Mouse (Mus musculus) right cerebral cortex, postnatal 4 days (tissue): ENCODE results near the gene Myadm.
A peak's percentile ranks its signal among the peaks of the same experiment; 100 is the strongest.
"Not testable (repeated sequence)": the region's sequence is repeated elsewhere in the genome, so short reads cannot be mapped to it uniquely, and the experiment has no call there.

ENCODE experiments used
- DNase-seq: peaks from one replicate; pipeline ENCODE4 v3.0.0-alpha.2; 2022

Myadm gene

GRCm38 (mm10) chr7:3288976-3289970 is at the start of gene Myadm, which contains the start of gene Prkcg:
Gene Myadm (plus strand): TSS chr7:3289080.
Gene Prkcg (plus strand): TSS chr7:3289179.
- DNase-seq, result peak; percentile 72

DNA sequence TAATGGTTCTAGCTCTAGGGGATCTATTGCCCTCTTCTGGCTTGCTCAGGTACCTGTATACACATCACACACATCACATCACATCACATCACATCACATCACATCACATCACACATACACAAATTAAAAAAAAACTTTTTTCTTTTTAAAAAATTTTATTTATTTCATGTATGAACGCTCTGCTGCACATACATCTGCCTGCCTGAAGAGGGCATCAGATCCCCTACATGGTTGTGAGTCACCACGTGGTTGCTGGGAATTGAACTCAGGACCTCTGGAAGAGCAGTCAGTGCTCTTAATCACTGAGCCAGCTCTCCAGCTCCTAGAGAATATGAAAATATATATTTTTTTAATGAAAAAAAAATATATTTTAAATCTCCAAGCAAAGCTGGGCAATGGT is 49.7 kb upstream of the Myadm start:
- DNase-seq, result no peak

DNA sequence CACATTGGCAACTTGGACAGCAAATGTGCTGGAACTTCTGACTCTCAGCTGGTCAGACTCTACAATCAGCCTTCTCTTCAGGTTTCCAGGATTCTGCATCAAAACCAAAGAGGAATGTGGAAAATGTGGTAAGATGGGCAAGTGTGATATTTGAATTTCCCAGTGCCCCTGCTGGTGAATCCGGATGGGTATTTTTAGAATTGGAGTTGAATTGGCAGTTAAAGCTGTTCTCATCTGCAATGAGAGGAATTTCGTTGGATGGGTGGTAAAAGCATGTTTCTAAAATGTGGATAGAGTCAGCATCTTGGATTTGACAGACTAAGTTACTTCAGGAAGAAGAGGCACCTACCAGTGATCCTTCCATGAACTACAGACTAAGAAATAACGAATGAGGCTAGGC is 28.2 kb upstream of the Myadm start:
- no peak for DNase-seq

DNA sequence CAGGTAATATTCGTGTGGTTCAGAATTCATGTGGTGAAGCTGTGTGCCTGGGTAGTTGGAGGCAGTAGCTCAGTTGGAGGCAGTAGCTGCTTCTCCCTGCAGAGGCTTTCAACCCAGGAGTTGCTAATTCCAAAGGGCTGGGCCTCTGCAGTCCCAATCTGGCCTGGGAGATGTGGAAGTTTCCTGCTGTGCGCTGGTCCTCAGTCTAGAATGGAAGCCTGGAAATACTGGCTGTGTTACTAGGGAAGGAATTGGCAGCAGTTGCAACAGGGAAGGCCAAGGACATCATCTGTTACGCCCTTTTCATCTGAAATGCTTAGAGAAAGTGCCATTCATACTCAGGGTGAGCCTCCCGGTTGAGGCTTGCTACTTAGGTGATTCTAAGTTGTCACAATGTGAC is 27.4 kb upstream of the Myadm start:
- DNase-seq, result no peak

- peak; percentile 33 for DNase-seq
Measured at GRCm38 (mm10) chr7:3262789-3263188, 26.1 kb upstream of the Myadm start.

GRCm38 (mm10) chr7:3264390-3265022 is 24.4 kb upstream of the Myadm start:
- no peak for DNase-seq

- no peak for DNase-seq
Measured at GRCm38 (mm10) chr7:3265311-3265710, 23.6 kb upstream of the Myadm start.

GRCm38 (mm10) chr7:3267261-3267660 is 21.6 kb upstream of the Myadm start:
- no peak for DNase-seq

DNA sequence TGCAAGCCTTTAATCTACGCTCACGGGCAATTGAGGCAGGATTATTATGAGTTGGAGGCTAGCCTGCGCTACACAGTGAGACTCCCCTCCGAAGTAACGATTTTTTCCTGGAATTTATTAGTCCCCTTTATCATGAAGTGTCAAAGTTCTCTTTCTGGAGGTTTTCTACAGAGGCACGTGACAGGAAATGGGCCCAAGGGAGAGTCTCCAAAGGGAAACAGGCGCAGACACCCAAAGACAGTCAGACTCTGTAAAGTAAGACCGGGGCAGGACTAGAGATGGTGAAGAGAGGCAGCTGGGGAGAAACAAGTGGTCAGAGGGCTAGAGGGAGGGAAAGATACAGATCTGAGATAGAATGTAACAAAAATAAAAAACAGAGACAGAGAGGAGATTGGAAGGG is 21.0 kb upstream of the Myadm start:
- no peak for DNase-seq

DNA sequence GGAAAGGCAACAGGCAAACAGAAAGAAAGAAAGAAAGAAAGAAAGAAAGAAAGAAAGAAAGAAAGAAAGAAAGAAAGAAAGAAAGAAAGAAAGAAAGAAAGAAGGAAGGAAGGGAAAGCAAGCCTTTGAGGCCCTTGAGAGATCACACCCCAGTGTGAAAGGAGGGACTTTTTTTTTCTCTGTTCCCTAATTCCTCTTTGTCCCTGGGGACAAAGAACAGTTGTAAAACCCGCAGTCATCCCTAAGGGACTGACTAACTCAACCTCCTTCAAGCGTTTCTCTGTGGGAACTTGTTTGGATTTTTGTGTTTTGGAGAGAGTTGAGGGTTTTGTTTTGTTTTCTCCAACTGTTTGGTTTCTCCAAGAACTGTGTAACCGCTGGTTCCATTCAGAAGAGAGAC is 20.6 kb upstream of the Myadm start:
- no peak for DNase-seq

DNA sequence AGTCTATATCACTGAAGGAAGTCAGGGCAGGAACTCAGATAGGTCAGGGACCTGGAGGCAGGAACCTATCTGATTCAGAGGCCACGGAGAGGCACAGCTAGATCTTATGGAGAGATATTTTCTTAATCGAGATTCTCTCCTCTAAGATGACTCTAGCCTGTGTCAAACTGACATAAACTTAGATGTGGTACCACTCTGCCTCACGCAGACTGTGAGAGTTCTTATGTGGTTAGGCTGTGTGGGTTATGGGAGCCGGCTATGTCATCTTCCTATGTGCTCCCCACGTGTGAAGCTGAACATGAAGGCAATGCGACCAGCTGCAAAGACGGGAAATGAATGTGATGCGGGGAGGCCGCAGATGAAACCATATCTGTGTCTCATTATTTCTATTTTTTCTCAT is 16.7 kb upstream of the Myadm start:
- no peak for DNase-seq

DNA sequence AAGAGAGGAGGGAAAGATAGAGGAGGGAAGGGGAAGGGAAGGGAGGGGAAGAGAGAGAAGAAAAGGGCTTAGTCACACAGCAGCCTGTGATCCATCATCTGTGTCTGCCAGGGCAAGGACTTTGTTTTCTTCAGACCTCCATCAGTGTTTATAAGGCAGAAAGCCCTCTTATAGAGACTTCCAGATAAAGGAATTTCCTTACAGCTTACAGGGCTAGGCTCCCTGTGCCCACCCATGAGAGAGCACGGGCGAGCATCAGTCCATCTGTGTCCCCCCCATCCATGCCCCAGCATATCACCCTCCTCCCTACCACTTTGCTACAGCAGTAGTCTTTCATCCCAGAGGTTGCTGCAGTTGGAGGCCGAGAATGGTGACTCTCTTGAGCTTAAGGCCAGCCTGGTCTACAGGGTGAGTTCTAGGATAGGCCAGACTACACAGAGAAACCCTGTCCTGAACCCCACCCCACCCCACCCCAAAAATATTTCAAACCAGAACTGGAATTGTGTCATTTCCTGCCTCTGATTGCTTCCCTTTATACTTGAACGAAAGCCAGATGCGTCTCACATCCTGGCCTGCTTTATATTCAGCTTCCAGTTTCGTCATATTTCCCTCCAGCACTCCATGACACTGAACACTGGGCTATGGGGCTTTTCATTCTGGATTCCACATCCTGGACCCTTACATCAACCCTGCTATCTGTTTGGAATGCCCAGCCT is 13.3 kb upstream of the Myadm start:
- no peak for DNase-seq

GRCm38 (mm10) chr7:3276781-3277180 is 12.1 kb upstream of the Myadm start:
- DNase-seq, result not testable (repeated sequence)

GRCm38 (mm10) chr7:3280080-3280653 is 8.7 kb upstream of the Myadm start:
- DNase-seq, result no peak

- no peak for DNase-seq
Measured at GRCm38 (mm10) chr7:3280654-3281153, 8.2 kb upstream of the Myadm start.

- no peak for DNase-seq
Measured at GRCm38 (mm10) chr7:3281741-3282140, 7.1 kb upstream of the Myadm start.

DNA sequence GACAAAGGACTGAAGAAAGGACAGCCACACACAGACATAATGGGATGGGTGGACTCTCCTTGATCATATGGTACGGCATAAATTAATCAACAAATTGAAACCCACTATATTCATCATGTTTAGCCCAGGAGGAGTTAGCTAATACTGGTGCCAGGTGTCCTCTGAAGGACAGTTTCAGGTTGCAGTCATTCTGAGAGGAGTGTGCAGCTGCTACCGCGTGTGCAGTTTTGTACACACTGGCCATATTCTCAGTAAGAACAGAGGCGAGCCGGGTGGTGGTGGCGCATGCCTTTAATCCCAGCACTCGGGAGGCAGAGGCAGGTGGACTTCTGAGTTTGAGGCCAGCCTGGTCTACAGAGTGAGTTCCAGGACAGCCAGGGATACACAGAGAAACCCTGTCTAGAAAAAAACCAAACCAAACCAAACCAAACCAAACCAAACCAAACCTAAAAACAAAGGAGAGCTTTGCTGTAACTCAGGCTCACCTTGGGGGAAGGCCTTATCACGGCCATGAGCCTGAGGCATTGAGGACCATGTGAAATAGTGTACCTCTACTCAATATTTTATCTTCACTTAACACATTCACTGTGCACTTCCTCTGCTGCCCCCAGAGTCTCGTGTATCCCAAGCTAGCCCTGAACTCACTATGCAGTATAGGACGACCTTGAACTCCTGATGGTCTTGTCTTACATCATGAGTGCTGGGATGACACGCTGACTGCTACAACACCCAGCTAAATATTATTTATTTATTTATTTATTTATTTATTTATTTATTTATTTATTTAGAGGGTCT is 5.6 kb upstream of the Myadm start:
- DNase-seq, result no peak

GRCm38 (mm10) chr7:3284604-3285003 is 4.3 kb upstream of the Myadm start:
- DNase-seq, result no peak

DNA sequence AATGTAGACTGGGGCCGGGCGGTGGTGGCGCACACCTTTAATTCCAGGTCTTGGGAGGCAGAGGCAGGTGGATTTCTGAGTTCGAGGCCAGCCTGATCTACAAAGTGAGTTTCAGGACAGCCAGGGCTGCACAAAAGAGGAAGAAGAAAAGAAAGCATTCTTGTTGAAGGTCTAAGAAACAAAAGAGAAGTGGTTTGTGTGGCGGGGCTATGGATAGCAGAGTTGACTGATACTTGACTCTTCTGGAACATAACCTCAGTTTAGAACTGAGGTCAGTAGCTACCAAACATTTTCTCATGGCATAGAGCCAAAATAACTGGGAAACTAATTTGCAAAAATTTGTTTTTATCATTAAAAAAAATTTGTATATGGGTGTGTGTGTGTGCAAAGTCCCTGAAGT is 2.8 kb upstream of the Myadm start:
- DNase-seq, result no peak

DNA sequence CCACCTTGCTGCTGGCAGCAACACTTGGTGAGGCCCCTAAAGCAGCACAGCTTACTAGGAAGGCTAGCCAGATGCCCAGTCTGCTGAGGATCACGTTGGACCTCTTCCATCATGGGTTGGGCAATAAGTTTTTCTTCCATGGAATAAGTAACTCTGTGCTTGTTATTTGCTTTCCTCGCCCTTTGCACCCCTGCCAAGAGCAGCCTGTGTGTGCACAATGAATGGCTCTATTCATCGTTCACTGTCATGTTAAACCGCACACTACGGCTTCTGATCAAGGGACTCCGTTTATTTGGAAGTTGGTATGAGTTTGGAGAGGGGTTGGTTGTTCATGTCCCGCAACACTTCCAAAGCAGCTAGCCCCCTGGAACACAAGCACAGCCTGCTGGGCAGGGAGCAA is 1.7 kb upstream of the Myadm start:
- DNase-seq, result no peak

- DNase-seq, result peak; percentile 77
Measured at GRCm38 (mm10) chr7:3290257-3291033, 1.6 kb downstream of the Myadm start.
